Mouse (Mus musculus): ENCODE measurements around the gene Tle2.

GRCm38 (mm10) chr10:81543633-81544032, 30.7 kb upstream of the Tle2 start:
- TF ChIP-seq CTCF (IDR thresholded peaks at IDR 0.05) (no peak), EP300 (IDR thresholded peaks at IDR 0.05) (no peak)

All from lung, postnatal 0 days (tissue).